Mouse (Mus musculus) midbrain, postnatal 0 days (tissue): ENCODE data around the gene Lbhd1. TPM values are rescaled to one million over a fixed set of nuclear protein-coding genes. Genes with fewer than 3 reads are reported as not detected.
A peak's percentile ranks its signal among the peaks of the same experiment; 100 is the strongest.
"Not testable (repeated sequence)": the region's sequence is repeated elsewhere in the genome, so short reads cannot be mapped to it uniquely, and the experiment has no call there.

Experiments used
- ATAC-seq: fragments of 200-750 bp; cut with Nextera tagmentation; 2 replicates; pipeline ENCODE4 v1.8.0; 2017; ENCODE audit warnings: moderate number of reproducible peaks, mild to moderate bottlenecking, moderate TSS enrichment, moderate library complexity; ENCODE audit not compliant: low FRiP score
- DNase-seq: peaks from one replicate; pipeline ENCODE4 v3.0.0-alpha.2; 2015; ENCODE audit warnings: low spot score
- H3K27ac ChIP-seq: fragments of 300-500 bp; sonication (generic); 2 replicates; pipeline ENCODE4 v1.5.1; 2014; ENCODE audit warnings: low read depth, mild to moderate bottlenecking, low read length, mixed read lengths
- H3K27me3 ChIP-seq: fragments of 300-500 bp; sonication (generic); 2 replicates; pipeline ENCODE4 v1.6.1; 2014; ENCODE audit warnings: low read length, control low read depth, mixed read lengths; ENCODE audit not compliant: insufficient read depth
- H3K36me3 ChIP-seq: fragments of 300-500 bp; sonication (generic); 2 replicates; pipeline ENCODE4 v1.6.1; 2014; ENCODE audit warnings: low read length, control low read depth, mixed read lengths; ENCODE audit not compliant: insufficient read depth
- H3K4me1 ChIP-seq: fragments of 300-500 bp; sonication (generic); 2 replicates; pipeline ENCODE4 v1.6.1; 2014; ENCODE audit warnings: mild to moderate bottlenecking, control low read depth, antibody characterized with exemption, low read length, mixed read lengths; ENCODE audit not compliant: insufficient read depth
- H3K4me2 ChIP-seq: fragments of 300-500 bp; sonication (generic); 2 replicates; pipeline ENCODE4 v1.6.1; 2014; ENCODE audit warnings: low read depth, mild to moderate bottlenecking, low read length, mixed read lengths; ENCODE audit not compliant: poor library complexity, severe bottlenecking
- H3K4me3 ChIP-seq: fragments of 300-500 bp; sonication (generic); 2 replicates; pipeline ENCODE4 v1.5.1; 2014; ENCODE audit warnings: low read depth, mild to moderate bottlenecking, low read length, moderate library complexity
- H3K9ac ChIP-seq: fragments of 300-500 bp; sonication (generic); replicated peaks from 2 replicates; pipeline ENCODE4 v1.6.1; 2014; ENCODE audit warnings: mild to moderate bottlenecking, low read length, moderate library complexity, mixed read lengths; ENCODE audit not compliant: poor library complexity, severe bottlenecking
- H3K9me3 ChIP-seq: fragments of 300-500 bp; sonication (generic); 2 replicates; pipeline ENCODE4 v1.6.1; 2016; ENCODE audit warnings: low read length, control low read depth
- CTCF ChIP-seq: IDR thresholded peaks from 2 replicates; pipeline ENCODE4 v1.5.1; 2016; ENCODE audit warnings: antibody characterized with exemption, mild to moderate bottlenecking
- WGBS: fragments of 180-500 bp; shearing (Covaris S2); extraction: QIAGEN DNeasy Blood & Tissue Kit; methylation state at CpG from one replicate; pipeline ENCODE4 v1.1.7; 2014; 5-methylcytosine and 5-hydroxymethylcytosine counted together
- polyA plus RNA-seq: library from polyadenylated mRNA; unstranded; fragments of >200 nt; fragmentation: Nextera tagmentation; extraction: Ambion mirVana; gene quantifications from 2 replicates; pipeline ENCODE4 v1.2.1, GENCODE M21; 2015
- total RNA-seq: library from RNA; depleted of rRNA; stranded (reverse); fragments of >200 nt; gene quantifications from 2 replicates; pipeline ENCODE4 v1.2.3, GENCODE M21; 2014

The Lbhd1 gene
- total and polyA plus RNA-seq, 2 experiments from 2014 or later: 6.6 to 20.6 TPM

GRCm38 (mm10) chr19:8864265-8864664, 19.3 kb upstream of the Lbhd1 start:
- TF ChIP-seq CTCF: no peak
- DNase-seq: no peak
- H3K9ac ChIP-seq: no peak overlapping the region

GRCm38 (mm10) chr19:8870381-8870780, 13.2 kb upstream of the Lbhd1 start:
- H3K27ac ChIP-seq, H3K9ac ChIP-seq, H3K4me2 ChIP-seq, ATAC-seq, H3K27me3 ChIP-seq, DNase-seq, H3K4me1 ChIP-seq, H3K4me3 ChIP-seq, H3K9me3 ChIP-seq: not testable (repeated sequence)
- WGBS: 66% methylated on average over 3 of the region's 3 CpGs
- peaks cover 19% of the 10 kb centered on the region for H3K36me3 ChIP-seq

More at GRCm38 (mm10) chr19:8864265-8864664, 19.3 kb upstream of the Lbhd1 start:
- H3K4me1 ChIP-seq: no peaks in the 10 kb centered on the region
- no peaks in the 10 kb centered on the region for H3K36me3 ChIP-seq
- 81% methylated on average over 6 of the region's 6 CpGs for WGBS
- H3K9me3 ChIP-seq: no peaks in the 10 kb centered on the region
- H3K27me3 ChIP-seq: no peaks in the 10 kb centered on the region
- H3K4me3 ChIP-seq: no peak overlapping the region
- ATAC-seq: no peak
- no peak overlapping the region for H3K4me2 ChIP-seq
- H3K27ac ChIP-seq: no peak overlapping the region

- H3K4me1 ChIP-seq: no peaks in the 10 kb centered on the region
- peak overlapping the region; percentile 94 for H3K4me2 ChIP-seq
- TF ChIP-seq CTCF: no peak
- 59% methylated on average over 9 of the region's 9 CpGs for WGBS
- no peaks in the 10 kb centered on the region for H3K27me3 ChIP-seq
- H3K36me3 ChIP-seq: peaks cover 23% of the 10 kb centered on the region
- peak; percentile 34; the same call in 1 of the 2 replicates for ATAC-seq
- no peak for DNase-seq
- peak overlapping the region; percentile 62 for H3K27ac ChIP-seq
- H3K9ac ChIP-seq: peak overlapping the region; percentile 45; the same call in 1 of the 2 replicates
- no peaks in the 10 kb centered on the region for H3K9me3 ChIP-seq
- peak overlapping the region; percentile 96 for H3K4me3 ChIP-seq
Measured at GRCm38 (mm10) chr19:8870838-8871237, 12.7 kb upstream of the Lbhd1 start.

- Histone ChIP-seq H3K4me3 (peak within 1 kb of the TSS; percentile 96), H3K4me2 (peak within 1 kb of the TSS; percentile 94), H3K9ac (peak within 1 kb of the TSS; percentile 94), H3K27me3 (no peaks in the 10 kb centered on the region), H3K27ac (peak within 1 kb of the TSS; percentile 74), H3K4me1 (no peaks in the 10 kb centered on the region), H3K9me3 (no peaks in the 10 kb centered on the region), H3K36me3 (peaks cover 23% of the 10 kb centered on the region)
- 1% methylated on average over 57 of the region's 59 CpGs for WGBS
- DNase-seq (peak; percentile 98), ATAC-seq (peak; percentile 97)
- no peak for TF ChIP-seq CTCF
Measured at GRCm38 (mm10) chr19:8871267-8872186, 12.0 kb upstream of the Lbhd1 start, which contains the start of gene Ubxn1. Gene Ubxn1, plus strand, starts transcription at chr19:8871496.

- Histone ChIP-seq H3K4me1 (no peaks in the 10 kb centered on the region), H3K9me3 (no peaks in the 10 kb centered on the region), H3K4me2 (peak overlapping the region; percentile 94), H3K36me3 (peaks cover 28% of the 10 kb centered on the region), H3K27ac (no peak overlapping the region), H3K27me3 (no peaks in the 10 kb centered on the region), H3K4me3 (peak overlapping the region; percentile 96), H3K9ac (peak overlapping the region; percentile 94; the same call in 1 of the 2 replicates)
- no peak for TF ChIP-seq CTCF
- ATAC-seq (no peak), DNase-seq (no peak)
- WGBS: 82% methylated on average over 10 of the region's 10 CpGs
Measured at GRCm38 (mm10) chr19:8872266-8872840, 11.2 kb upstream of the Lbhd1 start.

GRCm38 (mm10) chr19:8875031-8875430, 8.5 kb upstream of the Lbhd1 start:
- DNase-seq: no peak
- WGBS: 92% methylated on average over 7 of the region's 7 CpGs
- peaks cover 28% of the 10 kb centered on the region for H3K36me3 ChIP-seq

More at GRCm38 (mm10) chr19:8875031-8875430, 8.5 kb upstream of the Lbhd1 start:
- Histone ChIP-seq H3K4me2 (no peak overlapping the region), H3K27ac (no peak overlapping the region), H3K4me1 (no peaks in the 10 kb centered on the region), H3K9me3 (no peaks in the 10 kb centered on the region), H3K27me3 (no peaks in the 10 kb centered on the region), H3K4me3 (no peak overlapping the region), H3K9ac (no peak overlapping the region)
- no peak for ATAC-seq
- TF ChIP-seq CTCF: no peak
